Mouse (Mus musculus): ENCODE data around the gene St6galnac3. TPM values are rescaled to one million over a fixed set of nuclear protein-coding genes. Genes with fewer than 3 reads are reported as not detected.

Gene St6galnac3
- polyA plus RNA-seq, 1 experiment from 2014 or later: 34.1 TPM

GRCm38 (mm10) chr3:153296375-153297068, 428.5 kb downstream of the St6galnac3 start:
- H3K4me2 ChIP-seq: peak overlapping the region; percentile 40; the same call in 1 of the 2 replicates
- no peak overlapping the region for H3K27ac ChIP-seq (ENCODE audit: low read depth)
- no peaks in the 10 kb centered on the region for H3K27me3 ChIP-seq (ENCODE audit: insufficient read depth, low read length)
- H3K9me3 ChIP-seq (ENCODE audit: low read depth, low read length): no peaks in the 10 kb centered on the region
- TF ChIP-seq CTCF (IDR thresholded peaks at IDR 0.05; ENCODE audit: low read depth): no peak
- H3K4me3 ChIP-seq (ENCODE audit: low read depth, low read length): no peak overlapping the region
- H3K36me3 ChIP-seq (ENCODE audit: insufficient read depth): no peaks in the 10 kb centered on the region
- no peak overlapping the region for H3K9ac ChIP-seq
- 37% methylated on average over 22 of the region's 22 CpGs for WGBS
- DNase-seq: peak; percentile 76
- no peaks in the 10 kb centered on the region for H3K4me1 ChIP-seq (ENCODE audit: insufficient read depth)
- peak; percentile 79; the same call in 1 of the 2 replicates for ATAC-seq (ENCODE audit: insufficient read depth)

- Histone ChIP-seq H3K27ac (ENCODE audit: low read depth) (no peak overlapping the region), H3K4me3 (ENCODE audit: low read depth, low read length) (no peak overlapping the region), H3K9ac (no peak overlapping the region), H3K4me1 (ENCODE audit: insufficient read depth) (no peaks in the 10 kb centered on the region), H3K4me2 (no peak overlapping the region), H3K36me3 (ENCODE audit: insufficient read depth) (no peaks in the 10 kb centered on the region), H3K27me3 (ENCODE audit: insufficient read depth, low read length) (no peaks in the 10 kb centered on the region), H3K9me3 (ENCODE audit: low read depth, low read length) (no peaks in the 10 kb centered on the region)
- TF ChIP-seq CTCF (IDR thresholded peaks at IDR 0.05; ENCODE audit: low read depth): no peak
- ATAC-seq (ENCODE audit: insufficient read depth): no peak
- 84% methylated on average over 5 of the region's 5 CpGs for WGBS
- DNase-seq: peak; percentile 10
Observed at GRCm38 (mm10) chr3:153292853-153293252, 432.1 kb downstream of the St6galnac3 start.

- H3K27me3 ChIP-seq (ENCODE audit: insufficient read depth, low read length): no peaks in the 10 kb centered on the region
Observed at GRCm38 (mm10) chr3:153292363-153292762, 432.6 kb downstream of the St6galnac3 start.

GRCm38 (mm10) chr3:153291406-153292045, 433.4 kb downstream of the St6galnac3 start:
- 85% methylated on average over 6 of the region's 6 CpGs for WGBS
- Histone ChIP-seq H3K27ac (ENCODE audit: low read depth) (no peak overlapping the region), H3K9ac (no peak overlapping the region), H3K9me3 (ENCODE audit: low read depth, low read length) (no peaks in the 10 kb centered on the region), H3K27me3 (ENCODE audit: insufficient read depth, low read length) (no peaks in the 10 kb centered on the region), H3K36me3 (ENCODE audit: insufficient read depth) (no peaks in the 10 kb centered on the region), H3K4me2 (no peak overlapping the region), H3K4me1 (ENCODE audit: insufficient read depth) (no peaks in the 10 kb centered on the region), H3K4me3 (ENCODE audit: low read depth, low read length) (no peak overlapping the region)
- DNase-seq: no peak
- no peak for TF ChIP-seq CTCF (IDR thresholded peaks at IDR 0.05; ENCODE audit: low read depth)
- ATAC-seq (ENCODE audit: insufficient read depth): no peak

More at GRCm38 (mm10) chr3:153292363-153292762, 432.6 kb downstream of the St6galnac3 start:
- DNase-seq (no peak), ATAC-seq (ENCODE audit: insufficient read depth) (no peak)
- WGBS: 86% methylated on average over 9 of the region's 9 CpGs
- no peak overlapping the region for H3K4me3 ChIP-seq (ENCODE audit: low read depth, low read length)
- H3K4me1 ChIP-seq (ENCODE audit: insufficient read depth): no peaks in the 10 kb centered on the region
- no peak overlapping the region for H3K27ac ChIP-seq (ENCODE audit: low read depth)
- no peak overlapping the region for H3K9ac ChIP-seq
- H3K36me3 ChIP-seq (ENCODE audit: insufficient read depth): no peaks in the 10 kb centered on the region
- no peaks in the 10 kb centered on the region for H3K9me3 ChIP-seq (ENCODE audit: low read depth, low read length)
- TF ChIP-seq CTCF (IDR thresholded peaks at IDR 0.05; ENCODE audit: low read depth): no peak
- no peak overlapping the region for H3K4me2 ChIP-seq

- Histone ChIP-seq H3K27me3 (ENCODE audit: insufficient read depth, low read length) (no peaks in the 10 kb centered on the region), H3K9ac (no peak overlapping the region), H3K36me3 (ENCODE audit: insufficient read depth) (no peaks in the 10 kb centered on the region), H3K4me1 (ENCODE audit: insufficient read depth) (no peaks in the 10 kb centered on the region), H3K9me3 (ENCODE audit: low read depth, low read length) (no peaks in the 10 kb centered on the region), H3K27ac (ENCODE audit: low read depth) (no peak overlapping the region), H3K4me2 (no peak overlapping the region), H3K4me3 (ENCODE audit: low read depth, low read length) (no peak overlapping the region)
- no peak for DNase-seq
- 88% methylated on average over 4 of the region's 4 CpGs for WGBS
- no peak for TF ChIP-seq CTCF (IDR thresholded peaks at IDR 0.05; ENCODE audit: low read depth)
- ATAC-seq (ENCODE audit: insufficient read depth): no peak
Observed at GRCm38 (mm10) chr3:153289971-153290370, 435.0 kb downstream of the St6galnac3 start.

GRCm38 (mm10) chr3:153287564-153287963, 437.4 kb downstream of the St6galnac3 start:
- H3K4me1 ChIP-seq (ENCODE audit: insufficient read depth): no peaks in the 10 kb centered on the region
- H3K36me3 ChIP-seq (ENCODE audit: insufficient read depth): no peaks in the 10 kb centered on the region
- no peaks in the 10 kb centered on the region for H3K9me3 ChIP-seq (ENCODE audit: low read depth, low read length)
- H3K9ac ChIP-seq: no peak overlapping the region
- TF ChIP-seq CTCF (IDR thresholded peaks at IDR 0.05; ENCODE audit: low read depth): no peak
- H3K27me3 ChIP-seq (ENCODE audit: insufficient read depth, low read length): no peaks in the 10 kb centered on the region
- H3K4me3 ChIP-seq (ENCODE audit: low read depth, low read length): no peak overlapping the region
- H3K4me2 ChIP-seq: no peak overlapping the region
- ATAC-seq (ENCODE audit: insufficient read depth) (no peak), DNase-seq (no peak)
- no peak overlapping the region for H3K27ac ChIP-seq (ENCODE audit: low read depth)
- whole genome bisulfite sequencing: 92% methylated on average over 4 of the region's 4 CpGs

GRCm38 (mm10) chr3:153287081-153287480, 437.9 kb downstream of the St6galnac3 start:
- DNase-seq (no peak), ATAC-seq (ENCODE audit: insufficient read depth) (no peak)
- Histone ChIP-seq H3K4me1 (ENCODE audit: insufficient read depth) (peaks cover 3% of the 10 kb centered on the region), H3K27me3 (ENCODE audit: insufficient read depth, low read length) (no peaks in the 10 kb centered on the region), H3K9ac (no peak overlapping the region), H3K27ac (ENCODE audit: low read depth) (no peak overlapping the region), H3K36me3 (ENCODE audit: insufficient read depth) (no peaks in the 10 kb centered on the region), H3K9me3 (ENCODE audit: low read depth, low read length) (no peaks in the 10 kb centered on the region), H3K4me3 (ENCODE audit: low read depth, low read length) (no peak overlapping the region), H3K4me2 (no peak overlapping the region)
- 90% methylated on average over 6 of the region's 6 CpGs for WGBS
- TF ChIP-seq CTCF (IDR thresholded peaks at IDR 0.05; ENCODE audit: low read depth): no peak
